Mouse (Mus musculus) heart, embryonic 13.5 days (tissue): ENCODE results near the gene Gjd3. TPM values are rescaled to one million over a fixed set of nuclear protein-coding genes. Genes with fewer than 3 reads are reported as not detected.
A peak's percentile ranks its signal among the peaks of the same experiment; 100 is the strongest.
"Not testable (repeated sequence)": the region's sequence is repeated elsewhere in the genome, so short reads cannot be mapped to it uniquely, and the experiment has no call there.

Source experiments
- ATAC-seq: fragments of 200-750 bp; cut with Nextera tagmentation; 2 replicates; pipeline ENCODE4 v1.8.0; 2017; ENCODE audit warnings: moderate TSS enrichment; ENCODE audit not compliant: insufficient number of reproducible peaks, low FRiP score, low TSS enrichment; ENCODE audit errors: extremely low read depth
- H3K27ac ChIP-seq: fragments of 300-500 bp; sonication (generic); replicated peaks from 2 replicates; pipeline ENCODE4 v1.5.1; 2015; ENCODE audit warnings: moderate library complexity, mild to moderate bottlenecking, inconsistent platforms
- H3K27me3 ChIP-seq: fragments of 300-500 bp; sonication (generic); replicated peaks from 2 replicates; pipeline ENCODE4 v1.6.1; 2015; ENCODE audit warnings: mild to moderate bottlenecking, inconsistent platforms
- H3K36me3 ChIP-seq: fragments of 300-500 bp; sonication (generic); 2 replicates; pipeline ENCODE4 v1.6.1; 2015; ENCODE audit warnings: mild to moderate bottlenecking, inconsistent platforms
- H3K4me1 ChIP-seq: fragments of 300-500 bp; sonication (generic); 2 replicates; pipeline ENCODE4 v1.6.1; 2015; ENCODE audit warnings: inconsistent platforms
- H3K4me2 ChIP-seq: fragments of 300-500 bp; sonication (generic); 2 replicates; pipeline ENCODE4 v1.6.1; 2015; ENCODE audit warnings: inconsistent platforms, mild to moderate bottlenecking, moderate library complexity
- H3K4me3 ChIP-seq: fragments of 300-500 bp; sonication (generic); 2 replicates; pipeline ENCODE4 v1.5.1; 2015; ENCODE audit warnings: moderate library complexity, mild to moderate bottlenecking, inconsistent platforms
- H3K9ac ChIP-seq: fragments of 300-500 bp; sonication (generic); 2 replicates; pipeline ENCODE4 v1.6.1; 2015; ENCODE audit warnings: inconsistent platforms, mild to moderate bottlenecking, moderate library complexity
- H3K9me3 ChIP-seq: fragments of 300-500 bp; sonication (generic); 2 replicates; pipeline ENCODE4 v1.6.1; 2016; ENCODE audit warnings: inconsistent platforms
- WGBS: fragments of 180-500 bp; shearing (Covaris S2); methylation state at CpG from one replicate; pipeline ENCODE4 v1.1.7; 2015; ENCODE audit warnings: mixed read lengths; 5-methylcytosine and 5-hydroxymethylcytosine counted together
- polyA plus RNA-seq: library from polyadenylated mRNA; unstranded; fragments of >200 nt; fragmentation: Nextera tagmentation; extraction: Ambion mirVana; gene quantifications from 2 replicates; pipeline ENCODE4 v1.2.1, GENCODE M21; 2015

The Gjd3 gene
- polyA plus RNA-seq, 1 experiment from 2014 or later, result 3.3 TPM

- H3K36me3 ChIP-seq, result peaks cover 17% of the 10 kb centered on the region
- peak overlapping the region; percentile 79 for H3K4me2 ChIP-seq
- H3K27ac ChIP-seq, result peak overlapping the region; percentile 99
- H3K4me1 ChIP-seq, result peaks cover 89% of the 10 kb centered on the region
- ATAC-seq, result no peak
- H3K9ac ChIP-seq, result peak overlapping the region; percentile 91
- WGBS, result 2% methylated on average over 23 of the region's 23 CpGs
- H3K4me3 ChIP-seq, result peak overlapping the region; percentile 89
- H3K27me3 ChIP-seq, result no peaks in the 10 kb centered on the region; the same call in 1 of the 2 replicates
- H3K9me3 ChIP-seq, result no peaks in the 10 kb centered on the region
These were observed 46.0 kb downstream of the Gjd3 start for GRCm38 (mm10) chr11:98936606-98937409.

- WGBS, result 2% methylated on average over 29 of the region's 29 CpGs
These were observed 46.6 kb downstream of the Gjd3 start for GRCm38 (mm10) chr11:98936170-98936569.

GRCm38 (mm10) chr11:98935123-98935522 is 47.7 kb downstream of the Gjd3 start:
- no peak overlapping the region for H3K4me3 ChIP-seq
- no peaks in the 10 kb centered on the region for H3K9me3 ChIP-seq
- ATAC-seq, result no peak
- peaks cover 89% of the 10 kb centered on the region for H3K4me1 ChIP-seq
- peak overlapping the region; percentile 99 for H3K27ac ChIP-seq
- 85% methylated on average over 3 of the region's 3 CpGs for WGBS
- no peaks in the 10 kb centered on the region; the same call in 1 of the 2 replicates for H3K27me3 ChIP-seq
- peaks cover 17% of the 10 kb centered on the region for H3K36me3 ChIP-seq
- H3K4me2 ChIP-seq, result no peak overlapping the region
- H3K9ac ChIP-seq, result no peak overlapping the region

More at GRCm38 (mm10) chr11:98936170-98936569, 46.6 kb downstream of the Gjd3 start:
- peak; percentile 17; the same call in 1 of the 2 replicates for ATAC-seq
- Histone ChIP-seq H3K36me3 (peaks cover 17% of the 10 kb centered on the region), H3K9ac (peak overlapping the region; percentile 91), H3K4me3 (peak overlapping the region; percentile 89), H3K9me3 (no peaks in the 10 kb centered on the region), H3K27me3 (no peaks in the 10 kb centered on the region; the same call in 1 of the 2 replicates), H3K4me2 (peak overlapping the region; percentile 79), H3K27ac (peak overlapping the region; percentile 99), H3K4me1 (peaks cover 89% of the 10 kb centered on the region)

- H3K27me3 ChIP-seq, result no peaks in the 10 kb centered on the region; the same call in 1 of the 2 replicates
- WGBS, result 94% methylated on average over 3 of the region's 3 CpGs
- no peak overlapping the region for H3K4me3 ChIP-seq
- peaks cover 17% of the 10 kb centered on the region for H3K36me3 ChIP-seq
- H3K4me2 ChIP-seq, result no peak overlapping the region
- H3K4me1 ChIP-seq, result peaks cover 89% of the 10 kb centered on the region
- no peak for ATAC-seq
- H3K9me3 ChIP-seq, result no peaks in the 10 kb centered on the region
- H3K9ac ChIP-seq, result no peak overlapping the region
- H3K27ac ChIP-seq, result no peak overlapping the region
These were observed 48.4 kb downstream of the Gjd3 start for GRCm38 (mm10) chr11:98934367-98934766.

- H3K9me3 ChIP-seq, H3K4me3 ChIP-seq, H3K4me2 ChIP-seq, H3K9ac ChIP-seq, ATAC-seq, H3K27me3 ChIP-seq: not testable (repeated sequence)
- peak overlapping the region; percentile 99; the same call in 1 of the 2 replicates for H3K27ac ChIP-seq
- 89% methylated on average over 2 of the region's 2 CpGs for WGBS
- peaks cover 17% of the 10 kb centered on the region for H3K36me3 ChIP-seq
- H3K4me1 ChIP-seq, result peaks cover 89% of the 10 kb centered on the region
These were observed 49.0 kb downstream of the Gjd3 start for GRCm38 (mm10) chr11:98933847-98934246.

GRCm38 (mm10) chr11:98933151-98933550 is 49.7 kb downstream of the Gjd3 start:
- no peak for ATAC-seq
- H3K9ac ChIP-seq, result peak overlapping the region; percentile 91
- H3K4me2 ChIP-seq, result peak overlapping the region; percentile 79
- no peaks in the 10 kb centered on the region; the same call in 1 of the 2 replicates for H3K27me3 ChIP-seq
- H3K36me3 ChIP-seq, result peaks cover 17% of the 10 kb centered on the region
- H3K27ac ChIP-seq, result peak overlapping the region; percentile 99
- H3K4me1 ChIP-seq, result peaks cover 89% of the 10 kb centered on the region
- no peaks in the 10 kb centered on the region for H3K9me3 ChIP-seq
- H3K4me3 ChIP-seq, result no peak overlapping the region
- WGBS, result 37% methylated on average over 9 of the region's 9 CpGs

- no peak for ATAC-seq
- Histone ChIP-seq H3K9me3 (no peaks in the 10 kb centered on the region), H3K27me3 (no peaks in the 10 kb centered on the region; the same call in 1 of the 2 replicates), H3K4me1 (peaks cover 92% of the 10 kb centered on the region), H3K4me3 (no peak overlapping the region), H3K36me3 (peaks cover 17% of the 10 kb centered on the region), H3K4me2 (peak overlapping the region; percentile 79), H3K27ac (peak overlapping the region; percentile 99), H3K9ac (peak overlapping the region; percentile 91)
- WGBS, result 26% methylated on average over 19 of the region's 19 CpGs
These were observed 50.3 kb downstream of the Gjd3 start for GRCm38 (mm10) chr11:98932293-98933091.

Other genes starting within 250 kb of the Gjd3 start
- 30.0 and 32.0 TPM in 2 replicates for gene Thra, start 242.4 kb downstream of the Gjd3 start, polyA plus RNA-seq
- gene Nr1d1, start 207.7 kb downstream of the Gjd3 start, polyA plus RNA-seq, result 5.9 and 6.4 TPM in 2 replicates
- 14.6 and 15.7 TPM in 2 replicates for gene Msl1, start 187.5 kb downstream of the Gjd3 start, polyA plus RNA-seq
- gene Casc3, start 178.1 kb downstream of the Gjd3 start, polyA plus RNA-seq, result 22.3 and 23.1 TPM in 2 replicates
- 0.64 and 0.98 TPM in 2 replicates for gene Rapgefl1, start 146.2 kb downstream of the Gjd3 start, polyA plus RNA-seq
- 2.3 and 2.6 TPM in 2 replicates for gene Wipf2, start 119.4 kb downstream of the Gjd3 start, polyA plus RNA-seq
- gene Cdc6, start 75.2 kb downstream of the Gjd3 start, polyA plus RNA-seq, result 21.1 and 22.9 TPM in 2 replicates
- 27.9 and 28.3 TPM in 2 replicates for gene Rara, start 55.2 kb downstream of the Gjd3 start, polyA plus RNA-seq
- gene Top2a, start 41.2 kb upstream of the Gjd3 start, polyA plus RNA-seq, result 158 and 170 TPM in 2 replicates
- gene Igfbp4, start 58.2 kb upstream of the Gjd3 start, polyA plus RNA-seq, result 371 and 397 TPM in 2 replicates
- 0.15 and 0.21 TPM in 2 replicates for gene Tns4, start 106.3 kb upstream of the Gjd3 start, polyA plus RNA-seq
- 0.14 and 0.23 TPM in 2 replicates for gene Ccr7, start 172.1 kb upstream of the Gjd3 start, polyA plus RNA-seq
- 150 and 165 TPM in 2 replicates for gene Smarce1, start 248.0 kb upstream of the Gjd3 start, polyA plus RNA-seq